Mouse (Mus musculus): ENCODE measurements around the gene Spen.
"Not testable (repeated sequence)": the region's sequence is repeated elsewhere in the genome, so short reads cannot be mapped to it uniquely, and the experiment has no call there.

Spen gene

GRCm38 (mm10) chr4:141538408-141539212 lies at the start of gene Spen:
Spen (minus strand) TSS chr4:141538597.
- DNase-seq: peak; percentile 92 to 96

GRCm38 (mm10) chr4:141583919-141584318 lies 45.5 kb upstream of the Spen start:
- DNase-seq: no peak

- no peak for DNase-seq
Observed at GRCm38 (mm10) chr4:141581051-141581450, 42.7 kb upstream of the Spen start.

- no peak for DNase-seq
Observed at GRCm38 (mm10) chr4:141578833-141579232, 40.4 kb upstream of the Spen start.

- no peak for DNase-seq
Observed at GRCm38 (mm10) chr4:141576877-141577276, 38.5 kb upstream of the Spen start.

GRCm38 (mm10) chr4:141576404-141576803 lies 38.0 kb upstream of the Spen start:
- DNase-seq: no peak

- DNase-seq: peak; percentile 78 to 83
Observed at GRCm38 (mm10) chr4:141574789-141575702, 36.6 kb upstream of the Spen start.

GRCm38 (mm10) chr4:141573359-141573966 lies 35.1 kb upstream of the Spen start:
- DNase-seq: no peak

GRCm38 (mm10) chr4:141572668-141573358 lies 34.4 kb upstream of the Spen start:
- no peak for DNase-seq

- DNase-seq: no peak
Observed at GRCm38 (mm10) chr4:141571934-141572333, 33.5 kb upstream of the Spen start.

- no peak for DNase-seq
Observed at GRCm38 (mm10) chr4:141571337-141571739, 32.9 kb upstream of the Spen start.

GRCm38 (mm10) chr4:141570821-141571220 lies 32.4 kb upstream of the Spen start:
- DNase-seq: no peak

GRCm38 (mm10) chr4:141570004-141570403 lies 31.6 kb upstream of the Spen start:
- DNase-seq: no peak

GRCm38 (mm10) chr4:141568966-141569365 lies 30.6 kb upstream of the Spen start:
- no peak for DNase-seq

GRCm38 (mm10) chr4:141567174-141567573 lies 28.8 kb upstream of the Spen start:
- not testable (repeated sequence) for DNase-seq

- no peak for DNase-seq
Observed at GRCm38 (mm10) chr4:141566187-141566586, 27.8 kb upstream of the Spen start.

GRCm38 (mm10) chr4:141565325-141565724 lies 26.9 kb upstream of the Spen start:
- no peak for DNase-seq

GRCm38 (mm10) chr4:141564660-141565059 lies 26.3 kb upstream of the Spen start:
- no peak for DNase-seq

GRCm38 (mm10) chr4:141564209-141564608 lies 25.8 kb upstream of the Spen start:
- DNase-seq: no peak

GRCm38 (mm10) chr4:141562281-141562680 lies 23.9 kb upstream of the Spen start:
- no peak for DNase-seq

- DNase-seq: not testable (repeated sequence)
Observed at GRCm38 (mm10) chr4:141561331-141561919, 23.0 kb upstream of the Spen start.

- DNase-seq: peak; percentile 80 to 81
Observed at GRCm38 (mm10) chr4:141559898-141560263, 21.5 kb upstream of the Spen start.

All from thymus, postnatal 36 days (tissue).